Comparison of ENCODE assay signal across 8 mouse cellular contexts in the genomic region with DNA sequence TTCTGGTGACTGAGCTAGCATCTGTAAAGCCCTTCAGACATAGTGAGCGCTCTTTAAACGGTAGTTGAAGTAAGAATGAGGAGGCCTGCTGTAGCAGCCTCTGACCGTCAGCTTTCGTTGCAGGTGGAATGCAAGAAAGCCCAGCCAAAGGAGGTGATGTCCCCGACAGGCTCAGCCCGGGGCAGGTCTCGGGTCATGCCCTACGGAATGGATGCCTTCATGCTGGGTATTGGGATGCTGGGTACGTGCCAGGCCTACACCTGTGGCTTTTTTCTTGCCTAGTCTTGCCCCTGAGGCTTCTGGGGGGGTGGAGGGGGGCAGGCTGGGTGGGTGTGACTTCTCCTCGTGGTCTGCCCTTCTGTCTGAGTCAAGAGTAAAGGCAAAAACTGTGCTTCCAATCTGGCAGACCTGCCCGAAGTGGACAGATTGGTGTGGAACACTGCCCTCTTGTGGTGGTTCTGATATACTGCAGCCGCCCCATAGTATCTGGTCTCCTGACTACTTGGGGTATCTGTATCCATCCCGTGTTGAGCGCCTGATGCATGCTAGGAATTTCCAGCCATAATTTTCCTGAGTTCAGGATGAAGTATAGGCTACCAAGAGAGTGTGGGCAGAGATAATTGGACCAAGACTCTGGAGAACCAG. TPM values are rescaled to one million over a fixed set of nuclear protein-coding genes. Genes with fewer than 3 reads are reported as not detected.
DNase-seq lines count a peak whose midpoint lies in the region; ATAC-seq and TF ChIP-seq lines count a peak whose summit lies in the region.

No protein-coding gene starts in this region.

- no peaks in the 10 kb centered on the region for H3K79me3 ChIP-seq in C2C12 (ENCODE audit: low read depth)

- peaks cover 20% of the 10 kb centered on the region for H3K4me1 ChIP-seq in embryonic facial prominence, embryonic 11.5 days (ENCODE audit: control insufficient read depth, insufficient read depth, low read length)
- no peaks in the 10 kb centered on the region for H3K4me1 ChIP-seq in lung, adult 2 months (ENCODE audit: control insufficient read depth, insufficient read depth, low read length)
- H3K4me1 ChIP-seq in olfactory bulb, adult 2 months (ENCODE audit: control insufficient read depth, insufficient read depth, low read length) = peaks cover 19% of the 10 kb centered on the region

- no peak overlapping the region for H3K27ac ChIP-seq in embryonic facial prominence, embryonic 11.5 days (replicated peaks; ENCODE audit: low read depth, low read length)
- H3K27ac ChIP-seq in olfactory bulb, adult 2 months (ENCODE audit: insufficient read depth, low read depth, low read length) = no peak overlapping the region

- H3K4me2 ChIP-seq in embryonic facial prominence, embryonic 11.5 days (ENCODE audit: low read depth, low read length) = no peak overlapping the region

- 44% methylated on average over 14 of the region's 14 CpGs for WGBS in embryonic facial prominence, embryonic 11.5 days
- 38% methylated on average over 14 of the region's 14 CpGs for WGBS in lung, adult 2 months
- 33% methylated on average over 14 of the region's 14 CpGs for WGBS in olfactory bulb, adult 2 months

- H3K79me2 ChIP-seq in C2C12 (ENCODE audit: control insufficient read depth, insufficient read depth) = no peaks in the 10 kb centered on the region

- no peak for ATAC-seq in embryonic facial prominence, embryonic 11.5 days (replicated peaks; ENCODE audit: insufficient number of reproducible peaks, low FRiP score, low TSS enrichment, low read depth)

- no peak overlapping the region for H3K4me3 ChIP-seq in C2C12 (ENCODE audit: insufficient read depth, poor library complexity, severe bottlenecking)
- H3K4me3 ChIP-seq in embryonic facial prominence, embryonic 11.5 days (ENCODE audit: low read depth, low read length) = no peak overlapping the region
- no peak overlapping the region for H3K4me3 ChIP-seq in lung, adult 2 months (replicated peaks; ENCODE audit: extremely low read depth, low read depth, low read length)
- no peak overlapping the region for H3K4me3 ChIP-seq in olfactory bulb, adult 2 months (ENCODE audit: insufficient read depth, low read depth, low read length)

- TF ChIP-seq CTCF in C2C12 (IDR thresholded peaks at IDR 0.05; ENCODE audit: control insufficient read depth, insufficient read depth, insufficient read length) = peak; percentile 75
- TF ChIP-seq CTCF in lung, adult 2 months (IDR thresholded peaks at IDR 0.05; ENCODE audit: insufficient read depth, low read length) = peak; percentile 86
- peak; percentile 31; the same call in 1 of the 2 replicates for TF ChIP-seq CTCF in olfactory bulb, adult 2 months (IDR thresholded peaks at IDR 0.05; ENCODE audit: insufficient read depth, low read depth, low read length)

- no peaks in the 10 kb centered on the region for H3K27me3 ChIP-seq in C2C12 (ENCODE audit: control insufficient read depth, insufficient read depth, insufficient read length)
- H3K27me3 ChIP-seq in embryonic facial prominence, embryonic 11.5 days (ENCODE audit: control insufficient read depth, insufficient read depth, low read length) = no peaks in the 10 kb centered on the region

- no peak for TF ChIP-seq POLR2A in lung, adult 2 months (IDR thresholded peaks at IDR 0.05; ENCODE audit: borderline replicate concordance, extremely low read depth, low read depth, low read length)
- no peak for TF ChIP-seq POLR2A in olfactory bulb, adult 2 months (IDR thresholded peaks at IDR 0.05; ENCODE audit: insufficient read depth, low read depth, low read length)

- no peak overlapping the region for H3K9ac ChIP-seq in embryonic facial prominence, embryonic 11.5 days (replicated peaks; ENCODE audit: low read length)

- no peak overlapping the region for H3ac ChIP-seq in C2C12 (ENCODE audit: control insufficient read depth, insufficient read length, low read depth)

- peak; percentile 53 for DNase-seq in adrenal gland, adult 8-10 months
- DNase-seq in embryonic facial prominence, embryonic 11.5 days (ENCODE audit: low spot score) = peak; percentile 91
- DNase-seq in heart, adult 9 months (ENCODE audit: low spot score in 2 of 2) = peak; percentile 28 to 68
- peak; percentile 83 to 86 for DNase-seq in kidney, postnatal 4 days
- DNase-seq in lung, adult 2 months = peak; percentile 65
- DNase-seq in thymus, postnatal 10 days (ENCODE audit: low spot score in 2 of 2) = peak; percentile 9 to 68

- no peaks in the 10 kb centered on the region for H3K36me3 ChIP-seq in C2C12 (ENCODE audit: control insufficient read depth, insufficient read depth)
- peaks cover 36% of the 10 kb centered on the region for H3K36me3 ChIP-seq in embryonic facial prominence, embryonic 11.5 days (replicated peaks; ENCODE audit: control insufficient read depth, insufficient read depth, low read depth, low read length)

- no peaks in the 10 kb centered on the region for H3K9me3 ChIP-seq in embryonic facial prominence, embryonic 11.5 days (replicated peaks; ENCODE audit: control insufficient read depth, low read length)

TF ChIP-seq in C2C12, 6 proteins besides CTCF, POLR2A, EP300 and RAD21:
- no peak for TF ChIP-seq MYOG (IDR thresholded peaks at IDR 0.05; ENCODE audit: control insufficient read depth, extremely low read depth, insufficient read length)
- TF ChIP-seq MYOD1 (IDR thresholded peaks at IDR 0.05; ENCODE audit: control insufficient read depth, insufficient read length, low read depth) = no peak
- TF ChIP-seq FOSL1 (IDR thresholded peaks at IDR 0.05; ENCODE audit: insufficient read depth, low read length, poor library complexity, severe bottlenecking) = no peak
- TF ChIP-seq MAX (IDR thresholded peaks at IDR 0.05) = no peak
- no peak for TF ChIP-seq USF1 (IDR thresholded peaks at IDR 0.05; ENCODE audit: low read depth)
- TF ChIP-seq CEBPB (IDR thresholded peaks at IDR 0.05; ENCODE audit: low read depth) = no peak

RNA-seq across cellular contexts. Expression of gene Msi1, which starts 11.9 kb away (rescaled TPM):
- 0.90 TPM for polyA plus RNA-seq in C2C12 (2012; fragmentation: generic; extraction: Trizol)
- total RNA-seq in adrenal gland, adult 8-10 months (2022) = 10 to 100 TPM; 17.5 to 27.3 (median 21.7) TPM
- 52.4 and 53.9 TPM in 2 replicates for polyA plus RNA-seq in embryonic facial prominence, embryonic 11.5 days (2014; fragmentation: Nextera tagmentation; extraction: Ambion mirVana)
- 0.91 and 1.9 TPM in 2 replicates for polyA plus RNA-seq in lung, adult 2 months (2012; rRNA removed)
- not detected in 2 replicates for polyA plus RNA-seq in olfactory bulb, adult 2 months (2012; ENCODE audit: insufficient read depth, insufficient read length, low replicate concordance, missing spikeins)

RNA-seq across cellular contexts. Expression of gene Pla2g1b, which starts 24.7 kb away (rescaled TPM):
- not detected for polyA plus RNA-seq in C2C12 (2012; fragmentation: generic; extraction: Trizol)
- under 1 TPM in 1 of 4 experiments, not detected in 3; 0.93 TPM for total RNA-seq in adrenal gland, adult 8-10 months (2022)
- polyA plus RNA-seq in embryonic facial prominence, embryonic 11.5 days (2014; fragmentation: Nextera tagmentation; extraction: Ambion mirVana) = not detected in 2 replicates
- polyA plus RNA-seq in lung, adult 2 months (2012; rRNA removed) = 38.0 and 46.8 TPM in 2 replicates
- polyA plus RNA-seq in olfactory bulb, adult 2 months (2012; ENCODE audit: insufficient read depth, insufficient read length, low replicate concordance, missing spikeins) = not detected in 2 replicates

RNA-seq across cellular contexts. Expression of gene Sirt4, which starts 43.2 kb away (rescaled TPM):
- 9.2 TPM for polyA plus RNA-seq in C2C12 (2012; fragmentation: generic; extraction: Trizol)
- total RNA-seq in adrenal gland, adult 8-10 months (2022) = 10 to 100 TPM; 24.6 to 53.8 (median 41.2) TPM
- 12.7 and 17.2 TPM in 2 replicates for polyA plus RNA-seq in embryonic facial prominence, embryonic 11.5 days (2014; fragmentation: Nextera tagmentation; extraction: Ambion mirVana)
- polyA plus RNA-seq in lung, adult 2 months (2012; rRNA removed) = 36.5 and 38.3 TPM in 2 replicates
- not detected in 2 replicates for polyA plus RNA-seq in olfactory bulb, adult 2 months (2012; ENCODE audit: insufficient read depth, insufficient read length, low replicate concordance, missing spikeins)

Comparison
In these comparisons a context has a peak if more than half of its experiments do, and no peak if none do; other contexts are left out.
1. CTCF ChIP-seq: peak in every context shown above with its lines; median percentile 86 in lung, adult 2 months; 75 in C2C12; 31 in olfactory bulb, adult 2 months.
2. DNase-seq: peak in every context shown above with its lines; median percentile 91 in embryonic facial prominence, embryonic 11.5 days; 84 in kidney, postnatal 4 days; 65 in lung, adult 2 months; 53 in adrenal gland, adult 8-10 months; 48 in heart, adult 9 months; 38 in thymus, postnatal 10 days.
3. RNA of gene Msi1, which starts 11.9 kb away (polyA plus RNA-seq): 52.4 to 53.9 TPM in embryonic facial prominence, embryonic 11.5 days and not detected in olfactory bulb, adult 2 months; 0.91 to 1.9 TPM in lung, adult 2 months and 0.90 TPM in C2C12 (single experiment); every median in the first group is over 10 times any median in the second.
4. RNA of gene Pla2g1b, which starts 24.7 kb away (polyA plus RNA-seq): 38.0 to 46.8 TPM in lung, adult 2 months; not detected in embryonic facial prominence, embryonic 11.5 days, not detected in C2C12 (single experiment) and not detected in olfactory bulb, adult 2 months; every median in the first group is over 10 times any median in the second.
5. RNA of gene Sirt4, which starts 43.2 kb away (polyA plus RNA-seq): 36.5 to 38.3 TPM in lung, adult 2 months, 12.7 to 17.2 TPM in embryonic facial prominence, embryonic 11.5 days and 9.2 TPM in C2C12 (single experiment); not detected in olfactory bulb, adult 2 months; every median in the first group is over 10 times any median in the second.